Mouse (Mus musculus): Measurements from ENCODE around the gene Aifm2. TPM values are rescaled to one million over a fixed set of nuclear protein-coding genes. Genes with fewer than 3 reads are reported as not detected.

The Aifm2 gene
- polyA plus RNA-seq, 1 experiment from 2014 or later, result 10.8 TPM

GRCm38 (mm10) chr10:61720331-61720730 lies 5.3 kb downstream of the Aifm2 start:
- WGBS, result 91% methylated on average over 7 of the region's 7 CpGs
- Histone ChIP-seq H3K4me1 (peaks cover 3% of the 10 kb centered on the region; the same call in 1 of the 2 replicates), H3K9me3 (replicated peaks) (no peaks in the 10 kb centered on the region), H3K27ac (replicated peaks) (no peak overlapping the region), H3K4me3 (replicated peaks) (no peak overlapping the region), H3K36me3 (no peaks in the 10 kb centered on the region), H3K4me2 (replicated peaks) (no peak overlapping the region), H3K27me3 (no peaks in the 10 kb centered on the region), H3K9ac (no peak overlapping the region)
- no peak for ATAC-seq (ENCODE audit: insufficient number of reproducible peaks, low FRiP score, low TSS enrichment, low read depth)

GRCm38 (mm10) chr10:61722215-61722614 lies 7.2 kb downstream of the Aifm2 start:
- Histone ChIP-seq H3K4me3 (replicated peaks) (no peak overlapping the region), H3K36me3 (no peaks in the 10 kb centered on the region), H3K27ac (replicated peaks) (no peak overlapping the region), H3K9me3 (replicated peaks) (no peaks in the 10 kb centered on the region), H3K9ac (no peak overlapping the region), H3K4me2 (replicated peaks) (no peak overlapping the region), H3K4me1 (no peaks in the 10 kb centered on the region), H3K27me3 (no peaks in the 10 kb centered on the region)
- no peak for ATAC-seq (ENCODE audit: insufficient number of reproducible peaks, low FRiP score, low TSS enrichment, low read depth)
- WGBS, result 72% methylated on average over 3 of the region's 3 CpGs

GRCm38 (mm10) chr10:61723271-61723670 lies 8.2 kb downstream of the Aifm2 start:
- 59% methylated on average over 6 of the region's 6 CpGs for WGBS
- H3K36me3 ChIP-seq, result no peaks in the 10 kb centered on the region
- ATAC-seq (ENCODE audit: insufficient number of reproducible peaks, low FRiP score, low TSS enrichment, low read depth), result no peak

DNA sequence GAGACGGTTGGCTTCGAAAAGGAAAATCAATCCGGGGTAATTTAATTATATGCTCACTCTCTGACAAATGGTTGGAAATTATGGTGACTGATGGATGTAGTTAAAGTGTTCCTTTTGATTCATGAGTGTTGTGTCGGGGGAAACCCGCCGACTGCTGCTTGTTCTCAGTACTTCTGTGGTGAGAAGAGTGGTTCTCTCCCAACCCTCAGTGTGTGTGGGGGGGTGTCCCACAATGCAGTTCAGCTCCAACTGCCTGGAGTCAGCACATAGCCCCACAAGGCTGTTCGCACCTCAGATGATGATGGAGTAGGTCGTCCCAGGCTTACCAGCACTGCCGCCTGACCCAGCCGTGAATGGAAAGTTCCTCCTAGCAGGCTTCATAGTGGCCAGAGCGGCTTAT lies 14.1 kb downstream of the Aifm2 start:
- H3K27ac ChIP-seq (replicated peaks), result no peak overlapping the region
- no peaks in the 10 kb centered on the region for H3K4me1 ChIP-seq
- WGBS, result 64% methylated on average over 11 of the region's 11 CpGs
- no peaks in the 10 kb centered on the region for H3K9me3 ChIP-seq (replicated peaks)
- no peak overlapping the region for H3K9ac ChIP-seq
- no peaks in the 10 kb centered on the region for H3K36me3 ChIP-seq
- no peaks in the 10 kb centered on the region for H3K27me3 ChIP-seq
- no peak for ATAC-seq (ENCODE audit: insufficient number of reproducible peaks, low FRiP score, low TSS enrichment, low read depth)
- no peak overlapping the region for H3K4me3 ChIP-seq (replicated peaks)
- H3K4me2 ChIP-seq (replicated peaks), result no peak overlapping the region

More at GRCm38 (mm10) chr10:61723271-61723670, 8.2 kb downstream of the Aifm2 start:
- H3K4me1 ChIP-seq, result no peaks in the 10 kb centered on the region
- H3K27me3 ChIP-seq, result no peaks in the 10 kb centered on the region
- no peak overlapping the region for H3K9ac ChIP-seq
- no peak overlapping the region for H3K4me3 ChIP-seq (replicated peaks)
- H3K9me3 ChIP-seq (replicated peaks), result no peaks in the 10 kb centered on the region
- H3K4me2 ChIP-seq (replicated peaks), result no peak overlapping the region
- H3K27ac ChIP-seq (replicated peaks), result no peak overlapping the region

- no peak for ATAC-seq (ENCODE audit: insufficient number of reproducible peaks, low FRiP score, low TSS enrichment, low read depth)
- no peaks in the 10 kb centered on the region for H3K9me3 ChIP-seq (replicated peaks)
- H3K27me3 ChIP-seq, result no peaks in the 10 kb centered on the region
Observed at GRCm38 (mm10) chr10:61730171-61730570, 15.1 kb downstream of the Aifm2 start.

DNA sequence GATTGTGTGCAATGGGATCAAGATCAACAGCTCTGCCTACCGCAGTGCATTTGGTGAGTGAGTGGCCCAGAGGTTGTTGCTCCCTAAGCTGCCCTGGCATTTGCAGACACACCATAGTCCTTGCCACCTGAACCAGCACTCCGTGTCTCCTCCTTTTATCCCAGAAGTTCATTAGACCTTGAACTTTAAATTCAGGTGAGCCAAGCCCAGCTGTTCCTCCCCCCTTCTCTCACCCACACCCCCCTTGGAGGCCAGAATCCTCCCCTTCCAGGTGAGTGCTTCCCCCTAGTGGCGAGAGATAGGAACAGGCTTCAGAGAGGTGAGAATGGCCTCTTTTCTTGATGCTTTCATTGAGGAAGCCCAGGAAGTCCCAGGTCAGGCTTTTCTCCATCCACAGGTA lies 19.3 kb downstream of the Aifm2 start:
- no peak for ATAC-seq (ENCODE audit: insufficient number of reproducible peaks, low FRiP score, low TSS enrichment, low read depth)

More at GRCm38 (mm10) chr10:61730171-61730570, 15.1 kb downstream of the Aifm2 start:
- Histone ChIP-seq H3K36me3 (no peaks in the 10 kb centered on the region), H3K9ac (no peak overlapping the region), H3K4me3 (replicated peaks) (no peak overlapping the region), H3K4me1 (no peaks in the 10 kb centered on the region), H3K4me2 (replicated peaks) (no peak overlapping the region), H3K27ac (replicated peaks) (no peak overlapping the region)
- 94% methylated on average over 6 of the region's 6 CpGs for WGBS

DNA sequence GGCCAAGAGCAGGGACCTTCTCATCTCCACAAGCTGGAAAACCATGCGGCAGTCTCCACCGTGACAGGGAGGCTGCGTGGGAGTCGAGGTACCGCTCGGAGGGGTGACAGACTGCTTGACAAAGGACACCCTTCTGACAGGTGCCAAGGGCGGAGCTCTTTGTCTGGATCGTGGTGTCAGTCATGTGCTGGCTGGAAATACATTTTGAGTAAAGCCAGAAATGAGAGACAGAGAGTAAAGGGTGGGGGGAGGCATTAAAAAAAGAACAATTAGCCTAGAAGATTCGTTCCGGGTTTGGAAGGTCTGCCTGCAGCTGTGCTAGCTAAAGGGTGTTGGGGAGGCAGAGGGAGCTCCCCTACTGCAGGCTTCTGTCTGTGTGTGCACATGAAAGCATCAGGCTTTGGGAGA lies 21.6 kb downstream of the Aifm2 start:
- no peak for ATAC-seq (ENCODE audit: insufficient number of reproducible peaks, low FRiP score, low TSS enrichment, low read depth)
- Histone ChIP-seq H3K4me3 (replicated peaks) (no peak overlapping the region), H3K36me3 (peaks cover 40% of the 10 kb centered on the region)

More for the DNA sequence above, 19.3 kb downstream of the Aifm2 start:
- Histone ChIP-seq H3K27me3 (no peaks in the 10 kb centered on the region), H3K36me3 (peaks cover 20% of the 10 kb centered on the region), H3K9ac (no peak overlapping the region), H3K27ac (replicated peaks) (no peak overlapping the region), H3K4me1 (no peaks in the 10 kb centered on the region), H3K4me2 (replicated peaks) (no peak overlapping the region), H3K4me3 (replicated peaks) (no peak overlapping the region), H3K9me3 (replicated peaks) (no peaks in the 10 kb centered on the region)
- 51% methylated on average over 3 of the region's 3 CpGs for WGBS

DNA sequence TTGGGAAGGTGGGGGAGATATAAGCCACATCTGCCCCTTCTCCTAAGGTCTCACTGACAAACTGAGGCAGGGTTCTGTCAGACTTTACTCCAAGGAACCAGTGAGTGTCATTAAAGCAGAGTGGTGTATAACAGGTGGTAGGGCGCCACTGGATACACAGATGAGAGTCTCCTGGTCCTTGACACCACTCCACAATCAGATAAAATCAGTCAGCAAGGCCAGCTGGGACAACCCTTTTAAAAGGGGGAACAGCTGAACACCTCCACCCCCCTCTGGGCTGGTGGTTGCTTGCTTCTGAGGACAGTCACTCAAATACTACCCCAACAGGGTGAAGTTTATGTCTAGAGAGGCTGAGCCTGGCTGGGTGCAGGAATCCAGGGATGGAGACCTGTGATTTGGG lies 22.5 kb downstream of the Aifm2 start:
- Histone ChIP-seq H3K9me3 (replicated peaks) (no peaks in the 10 kb centered on the region), H3K27me3 (no peaks in the 10 kb centered on the region), H3K27ac (replicated peaks) (no peak overlapping the region; the same call in 1 of the 2 replicates), H3K36me3 (peaks cover 49% of the 10 kb centered on the region), H3K4me2 (replicated peaks) (no peak overlapping the region), H3K4me1 (no peaks in the 10 kb centered on the region), H3K4me3 (replicated peaks) (no peak overlapping the region), H3K9ac (no peak overlapping the region)
- no peak for ATAC-seq (ENCODE audit: insufficient number of reproducible peaks, low FRiP score, low TSS enrichment, low read depth)
- 74% methylated on average over 1 of the region's 1 CpGs for WGBS

More for the DNA sequence above, 21.6 kb downstream of the Aifm2 start:
- H3K27ac ChIP-seq (replicated peaks), result no peak overlapping the region
- 52% methylated on average over 10 of the region's 10 CpGs for WGBS
- H3K4me1 ChIP-seq, result no peaks in the 10 kb centered on the region
- H3K9me3 ChIP-seq (replicated peaks), result no peaks in the 10 kb centered on the region
- no peak overlapping the region for H3K4me2 ChIP-seq (replicated peaks)
- no peaks in the 10 kb centered on the region for H3K27me3 ChIP-seq
- no peak overlapping the region for H3K9ac ChIP-seq

- H3K4me2 ChIP-seq (replicated peaks), result no peak overlapping the region
- H3K4me1 ChIP-seq, result no peaks in the 10 kb centered on the region
- ATAC-seq (ENCODE audit: insufficient number of reproducible peaks, low FRiP score, low TSS enrichment, low read depth), result no peak
- H3K36me3 ChIP-seq, result peaks cover 55% of the 10 kb centered on the region
- no peak overlapping the region for H3K4me3 ChIP-seq (replicated peaks)
- 95% methylated on average over 4 of the region's 4 CpGs for WGBS
- no peaks in the 10 kb centered on the region for H3K27me3 ChIP-seq
- H3K27ac ChIP-seq (replicated peaks), result no peak overlapping the region
- H3K9ac ChIP-seq, result no peak overlapping the region
- no peaks in the 10 kb centered on the region for H3K9me3 ChIP-seq (replicated peaks)
Observed at GRCm38 (mm10) chr10:61738126-61738525, 23.1 kb downstream of the Aifm2 start.

DNA sequence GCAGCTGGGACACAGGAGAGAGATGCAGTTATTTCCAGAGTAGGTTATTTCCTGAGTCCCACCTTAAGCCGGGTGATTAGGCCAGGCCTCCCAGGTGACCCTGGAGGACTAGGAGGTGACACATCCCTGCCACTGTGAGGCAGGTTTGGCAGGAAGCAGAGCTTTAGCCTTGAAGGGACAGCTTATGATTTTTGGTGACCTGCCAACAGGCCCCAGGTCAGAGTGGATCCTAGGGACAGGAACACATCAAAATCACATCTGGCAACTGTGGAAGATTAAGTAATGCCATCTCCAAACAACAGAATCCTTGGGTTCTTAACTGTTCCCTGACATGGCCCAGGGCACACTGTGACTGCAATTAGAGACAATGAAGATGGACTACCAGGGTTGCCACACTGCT lies 26.2 kb downstream of the Aifm2 start:
- Histone ChIP-seq H3K9ac (no peak overlapping the region), H3K4me3 (replicated peaks) (no peak overlapping the region), H3K27ac (replicated peaks) (no peak overlapping the region), H3K27me3 (no peaks in the 10 kb centered on the region), H3K36me3 (peaks cover 87% of the 10 kb centered on the region), H3K4me2 (replicated peaks) (no peak overlapping the region), H3K9me3 (replicated peaks) (no peaks in the 10 kb centered on the region), H3K4me1 (no peaks in the 10 kb centered on the region)
- ATAC-seq (ENCODE audit: insufficient number of reproducible peaks, low FRiP score, low TSS enrichment, low read depth), result no peak
- WGBS, result 92% methylated on average over 1 of the region's 1 CpGs

DNA sequence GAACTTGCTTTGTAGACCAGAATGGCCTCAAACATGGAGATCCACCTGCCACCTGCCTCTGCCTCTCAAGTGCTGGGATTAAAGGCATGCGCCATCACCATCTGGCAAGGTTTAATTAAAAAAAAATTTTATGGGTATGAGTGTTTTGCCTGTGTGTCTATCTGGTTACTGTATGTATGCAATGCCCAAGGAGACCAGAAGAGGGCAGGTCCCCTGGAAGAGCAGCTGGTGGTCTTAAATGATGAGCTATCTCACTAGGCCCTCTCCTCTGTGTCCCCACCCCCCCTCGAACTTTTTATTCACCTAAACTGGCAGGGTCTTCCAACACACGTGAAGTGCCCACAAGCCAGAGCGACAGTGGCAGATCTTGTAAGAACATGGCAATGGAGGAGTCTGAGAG lies 26.8 kb downstream of the Aifm2 start:
- no peak for ATAC-seq (ENCODE audit: insufficient number of reproducible peaks, low FRiP score, low TSS enrichment, low read depth)
- Histone ChIP-seq H3K27ac (replicated peaks) (no peak overlapping the region), H3K27me3 (no peaks in the 10 kb centered on the region), H3K9me3 (replicated peaks) (no peaks in the 10 kb centered on the region), H3K4me1 (no peaks in the 10 kb centered on the region), H3K4me3 (replicated peaks) (no peak overlapping the region), H3K4me2 (replicated peaks) (no peak overlapping the region), H3K36me3 (peaks cover 92% of the 10 kb centered on the region), H3K9ac (no peak overlapping the region)
- WGBS, result 82% methylated on average over 4 of the region's 4 CpGs

DNA sequence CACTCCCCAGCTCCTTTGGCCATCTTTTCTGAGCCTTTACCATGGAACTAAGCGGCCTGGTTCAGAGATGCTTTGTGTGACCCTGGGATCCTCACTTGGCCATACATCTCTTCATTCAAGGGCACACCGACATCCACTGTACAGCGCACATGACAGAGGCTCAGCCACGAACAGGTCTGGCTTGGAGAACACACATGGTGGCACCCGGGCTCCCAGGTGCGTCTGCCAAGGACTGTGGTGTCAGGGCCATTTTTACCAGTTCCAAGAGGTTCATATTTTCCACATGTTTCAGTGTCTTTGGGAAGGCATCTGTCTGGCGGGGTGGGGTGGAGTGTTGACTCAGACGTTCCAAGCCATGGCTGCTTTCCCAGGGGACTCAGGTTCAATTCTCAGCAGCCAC lies 27.3 kb downstream of the Aifm2 start:
- no peak overlapping the region for H3K27ac ChIP-seq (replicated peaks)
- H3K9me3 ChIP-seq (replicated peaks), result no peaks in the 10 kb centered on the region
- no peak overlapping the region for H3K4me3 ChIP-seq (replicated peaks)
- no peak overlapping the region for H3K4me2 ChIP-seq (replicated peaks)
- H3K36me3 ChIP-seq, result peaks cover 97% of the 10 kb centered on the region
- no peak overlapping the region for H3K9ac ChIP-seq
- no peaks in the 10 kb centered on the region for H3K4me1 ChIP-seq
- no peaks in the 10 kb centered on the region for H3K27me3 ChIP-seq
- no peak for ATAC-seq (ENCODE audit: insufficient number of reproducible peaks, low FRiP score, low TSS enrichment, low read depth)
- 90% methylated on average over 8 of the region's 8 CpGs for WGBS

Measured in embryonic facial prominence, embryonic 15.5 days (tissue).